Mouse (Mus musculus): ENCODE measurements around the gene Zfp874a. TPM values are rescaled to one million over a fixed set of nuclear protein-coding genes. Genes with fewer than 3 reads are reported as not detected.
"Not testable (repeated sequence)": the region's sequence is repeated elsewhere in the genome, so short reads cannot be mapped to it uniquely, and the experiment has no call there.

Zfp874a gene
- polyA plus RNA-seq, 1 experiment from 2014 or later: 5.2 TPM

DNA sequence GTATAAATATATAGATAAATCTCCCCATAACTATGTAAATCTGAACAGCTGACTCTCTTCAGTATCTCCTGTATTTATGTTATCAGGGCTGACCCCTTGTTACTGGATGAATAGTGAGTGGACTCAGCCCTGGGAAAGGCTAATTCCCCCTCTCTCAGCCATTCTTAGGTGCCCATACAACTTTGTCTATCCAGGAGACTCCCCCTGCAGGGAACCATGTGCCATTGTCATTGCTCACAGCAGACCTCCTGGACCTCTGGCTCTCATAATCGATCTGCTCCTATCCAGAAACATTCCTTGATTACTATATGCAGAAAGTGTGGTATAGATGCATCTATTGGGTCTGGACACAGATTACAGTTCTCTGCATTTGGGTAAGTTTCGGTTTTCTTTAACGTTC lies 34.6 kb downstream of the Zfp874a start:
- no peak overlapping the region for H3K4me2 ChIP-seq (ENCODE audit: low read depth, low read length, severe bottlenecking)
- DNase-seq (ENCODE audit: low spot score) (no peak), ATAC-seq (replicated peaks; ENCODE audit: low FRiP score) (no peak)
- H3K4me1 ChIP-seq (replicated peaks; ENCODE audit: control insufficient read depth, insufficient read depth, low read length): peaks cover 4% of the 10 kb centered on the region; the same call in 1 of the 2 replicates
- no peaks in the 10 kb centered on the region for H3K27me3 ChIP-seq (ENCODE audit: control insufficient read depth, insufficient read depth, low read length)
- no peaks in the 10 kb centered on the region for H3K9me3 ChIP-seq (ENCODE audit: control insufficient read depth, low read length)
- no peak overlapping the region for H3K9ac ChIP-seq (ENCODE audit: low read length)
- WGBS: 88% methylated on average over 3 of the region's 3 CpGs
- H3K4me3 ChIP-seq (ENCODE audit: low read depth, low read length): no peak overlapping the region
- H3K27ac ChIP-seq (ENCODE audit: low read depth, low read length): no peak overlapping the region
- no peaks in the 10 kb centered on the region for H3K36me3 ChIP-seq (ENCODE audit: control insufficient read depth, insufficient read depth, low read length)

GRCm38 (mm10) chr13:67415759-67416158 lies 35.7 kb downstream of the Zfp874a start:
- H3K9ac ChIP-seq (ENCODE audit: low read length): no peak overlapping the region
- peaks cover 2% of the 10 kb centered on the region; the same call in 1 of the 2 replicates for H3K4me1 ChIP-seq (replicated peaks; ENCODE audit: control insufficient read depth, insufficient read depth, low read length)
- no peaks in the 10 kb centered on the region for H3K36me3 ChIP-seq (ENCODE audit: control insufficient read depth, insufficient read depth, low read length)
- 89% methylated on average over 6 of the region's 6 CpGs for WGBS
- H3K27ac ChIP-seq (ENCODE audit: low read depth, low read length): no peak overlapping the region
- no peak for DNase-seq (ENCODE audit: low spot score)
- H3K27me3 ChIP-seq (ENCODE audit: control insufficient read depth, insufficient read depth, low read length): no peaks in the 10 kb centered on the region
- no peaks in the 10 kb centered on the region for H3K9me3 ChIP-seq (ENCODE audit: control insufficient read depth, low read length)
- no peak for ATAC-seq (replicated peaks; ENCODE audit: low FRiP score)
- no peak overlapping the region for H3K4me3 ChIP-seq (ENCODE audit: low read depth, low read length)
- H3K4me2 ChIP-seq (ENCODE audit: low read depth, low read length, severe bottlenecking): no peak overlapping the region

GRCm38 (mm10) chr13:67413634-67414033 lies 37.8 kb downstream of the Zfp874a start:
- H3K4me2 ChIP-seq (ENCODE audit: low read depth, low read length, severe bottlenecking); H3K9me3 ChIP-seq (ENCODE audit: control insufficient read depth, low read length); H3K27me3 ChIP-seq (ENCODE audit: control insufficient read depth, insufficient read depth, low read length); ATAC-seq (replicated peaks; ENCODE audit: low FRiP score); H3K27ac ChIP-seq (ENCODE audit: low read depth, low read length); H3K36me3 ChIP-seq (ENCODE audit: control insufficient read depth, insufficient read depth, low read length); H3K4me3 ChIP-seq (ENCODE audit: low read depth, low read length); H3K4me1 ChIP-seq (replicated peaks; ENCODE audit: control insufficient read depth, insufficient read depth, low read length); H3K9ac ChIP-seq (ENCODE audit: low read length); DNase-seq (ENCODE audit: low spot score): not testable (repeated sequence)
- 85% methylated on average over 3 of the region's 3 CpGs for WGBS

DNA sequence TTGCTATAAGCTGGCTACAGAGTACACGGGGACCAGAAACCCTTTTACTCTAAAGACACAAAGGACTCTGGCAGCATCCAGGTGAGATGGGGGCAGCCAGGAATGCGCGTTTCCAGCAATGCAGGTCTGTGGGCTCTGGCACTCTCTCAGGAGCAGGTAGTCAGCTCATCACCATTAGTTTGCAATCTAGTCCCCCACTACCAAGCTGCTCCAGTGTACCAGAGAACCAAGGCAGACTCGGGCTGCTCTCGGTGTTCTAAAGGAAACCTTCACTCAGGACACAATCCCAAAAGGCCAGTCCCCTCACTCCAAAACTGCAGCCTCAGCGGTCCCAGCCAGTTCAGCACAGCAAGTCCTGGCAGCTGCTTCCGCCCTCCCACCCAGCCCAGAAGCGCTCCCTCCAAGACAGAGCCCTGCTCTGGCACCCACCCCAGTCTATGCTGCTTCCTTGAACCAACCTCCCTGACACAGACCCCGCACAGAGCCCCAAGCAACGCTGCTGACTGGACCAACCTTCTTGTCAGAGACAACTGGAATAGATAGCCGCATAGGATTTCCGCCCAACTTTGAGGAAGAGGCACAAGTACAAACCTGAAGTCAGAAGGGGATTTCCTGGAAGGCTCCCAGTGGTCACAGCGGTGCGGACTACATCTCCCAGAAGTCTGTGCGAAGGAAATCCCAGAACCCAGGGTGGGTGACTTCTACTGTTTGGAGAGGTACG lies 52.1 kb downstream of the Zfp874a start, which contains the start of gene Zfp429:
Gene Zfp429, minus strand, starts transcription at position 637 of the 721 bp plus-strand sequence.
- H3K9me3 ChIP-seq (ENCODE audit: control insufficient read depth, low read length); H3K36me3 ChIP-seq (ENCODE audit: control insufficient read depth, insufficient read depth, low read length); H3K27me3 ChIP-seq (ENCODE audit: control insufficient read depth, insufficient read depth, low read length); H3K4me1 ChIP-seq (replicated peaks; ENCODE audit: control insufficient read depth, insufficient read depth, low read length); H3K27ac ChIP-seq (ENCODE audit: low read depth, low read length): not testable (repeated sequence)
- 4% methylated on average over 14 of the region's 16 CpGs for WGBS
- ATAC-seq (replicated peaks; ENCODE audit: low FRiP score): peak; percentile 97
- Histone ChIP-seq H3K4me3 (ENCODE audit: low read depth, low read length) (peak within 1 kb of the TSS; percentile 54), H3K4me2 (ENCODE audit: low read depth, low read length, severe bottlenecking) (peak within 1 kb of the TSS; percentile 59), H3K9ac (ENCODE audit: low read length) (peak within 1 kb of the TSS; percentile 55)
- peak; percentile 78 for DNase-seq (ENCODE audit: low spot score)

DNA sequence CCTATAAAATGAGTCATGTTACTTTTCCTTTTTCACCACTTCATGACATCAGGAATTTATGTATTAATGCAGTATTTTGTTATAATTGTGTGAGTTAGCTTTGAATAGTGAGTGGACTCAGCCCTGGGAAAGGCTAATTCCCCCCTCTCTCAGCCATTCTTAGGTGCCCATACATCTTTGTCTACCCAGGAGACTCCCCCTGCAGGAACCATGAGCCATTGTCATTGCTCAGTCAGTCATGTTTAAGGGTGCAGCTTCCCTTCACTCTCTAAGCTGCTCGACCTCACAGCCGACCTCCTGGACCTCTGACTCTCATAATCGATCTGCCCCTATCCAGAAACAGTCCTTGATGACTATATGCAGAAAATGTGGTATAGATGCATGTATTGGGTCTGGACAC lies 75.2 kb downstream of the Zfp874a start:
- ATAC-seq (replicated peaks; ENCODE audit: low FRiP score); H3K4me1 ChIP-seq (replicated peaks; ENCODE audit: control insufficient read depth, insufficient read depth, low read length); H3K4me2 ChIP-seq (ENCODE audit: low read depth, low read length, severe bottlenecking); H3K9ac ChIP-seq (ENCODE audit: low read length); H3K27me3 ChIP-seq (ENCODE audit: control insufficient read depth, insufficient read depth, low read length); H3K4me3 ChIP-seq (ENCODE audit: low read depth, low read length); DNase-seq (ENCODE audit: low spot score); H3K9me3 ChIP-seq (ENCODE audit: control insufficient read depth, low read length); H3K27ac ChIP-seq (ENCODE audit: low read depth, low read length); H3K36me3 ChIP-seq (ENCODE audit: control insufficient read depth, insufficient read depth, low read length): not testable (repeated sequence)
- WGBS: 52% methylated on average over 3 of the region's 3 CpGs

DNA sequence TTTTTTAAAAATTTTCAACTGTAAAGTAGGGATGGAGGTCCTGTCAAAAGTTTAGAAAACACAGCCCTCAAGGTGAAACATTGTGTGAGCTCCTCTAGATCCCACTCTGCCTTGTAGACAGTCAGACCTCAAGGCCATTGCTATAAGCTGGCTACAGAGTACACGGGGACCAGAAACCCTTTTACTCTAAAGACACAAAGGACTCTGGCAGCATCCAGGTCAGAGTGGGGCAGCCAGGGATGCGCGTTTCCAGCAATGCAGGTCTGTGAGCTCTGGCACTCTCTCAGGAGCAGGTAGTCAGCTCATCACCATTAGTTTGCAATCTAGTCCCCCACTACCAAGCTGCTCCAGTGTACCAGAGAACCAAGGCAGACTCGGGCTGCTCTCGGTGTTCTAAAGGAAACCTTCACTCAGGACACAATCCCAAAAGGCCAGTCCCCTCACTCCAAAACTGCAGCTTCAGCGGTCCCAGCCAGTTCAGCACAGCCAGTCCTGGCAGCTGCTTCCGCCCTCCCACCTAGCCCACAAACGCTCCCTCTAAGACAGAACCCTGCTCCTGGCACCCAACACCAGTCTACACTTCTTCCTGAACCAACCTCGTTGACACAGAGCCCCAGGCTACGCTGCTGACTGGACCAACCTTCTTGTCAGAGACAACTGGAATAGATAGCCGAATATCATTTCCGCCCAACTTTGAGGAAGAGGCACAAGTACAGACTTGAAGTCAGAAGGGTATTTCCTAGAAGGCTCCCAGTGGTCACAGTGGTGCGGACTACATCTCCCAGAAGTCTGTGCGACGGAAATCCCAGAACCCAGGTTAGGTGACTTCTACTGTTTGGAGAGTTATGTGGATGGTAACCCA lies 76.1 kb downstream of the Zfp874a start, which contains the start of the genes Gm28041 and Zfp456:
Gene Gm28041, minus strand, starts transcription at position 684 of the 862 bp plus-strand sequence.
Gene Zfp456, minus strand, starts transcription at position 761 of the 862 bp plus-strand sequence.
- DNase-seq (ENCODE audit: low spot score): peak; percentile 64
- not testable (repeated sequence) for H3K9me3 ChIP-seq (ENCODE audit: control insufficient read depth, low read length); H3K27ac ChIP-seq (ENCODE audit: low read depth, low read length); H3K36me3 ChIP-seq (ENCODE audit: control insufficient read depth, insufficient read depth, low read length); H3K4me1 ChIP-seq (replicated peaks; ENCODE audit: control insufficient read depth, insufficient read depth, low read length); H3K27me3 ChIP-seq (ENCODE audit: control insufficient read depth, insufficient read depth, low read length)
- ATAC-seq (replicated peaks; ENCODE audit: low FRiP score): peak; percentile 93
- Histone ChIP-seq H3K9ac (ENCODE audit: low read length) (0 out of 2 replicates have a peak within 1 kb of the TSS, but pooled peaks have one; percentile 20), H3K4me2 (ENCODE audit: low read depth, low read length, severe bottlenecking) (peak within 1 kb of the TSS; percentile 49), H3K4me3 (ENCODE audit: low read depth, low read length) (peak within 1 kb of the TSS; percentile 29)
- 20% methylated on average over 13 of the region's 15 CpGs for WGBS

Other genes starting within 250 kb of the Zfp874a start
- 1.5 and 1.9 TPM in 2 replicates for gene Zfp458, start 173.2 kb downstream of the Zfp874a start, polyA plus RNA-seq (2014; fragmentation: Nextera tagmentation; extraction: Ambion mirVana)
- gene Zfp457, start 145.1 kb downstream of the Zfp874a start, polyA plus RNA-seq (2014; fragmentation: Nextera tagmentation; extraction: Ambion mirVana): 0.36 and 0.56 TPM in 2 replicates
- 1.7 and 2.3 TPM in 2 replicates for gene Zfp595, start 119.1 kb downstream of the Zfp874a start, polyA plus RNA-seq (2014; fragmentation: Nextera tagmentation; extraction: Ambion mirVana)
- 1.6 and 2.1 TPM in 2 replicates for gene Gm28044, start 91.1 kb downstream of the Zfp874a start, polyA plus RNA-seq (2014; fragmentation: Nextera tagmentation; extraction: Ambion mirVana)
- 0.95 and 1.1 TPM in 2 replicates for gene Zfp953, start 91.0 kb downstream of the Zfp874a start, polyA plus RNA-seq (2014; fragmentation: Nextera tagmentation; extraction: Ambion mirVana)
- not detected in 2 replicates for gene Gm28041, start 75.9 kb downstream of the Zfp874a start, polyA plus RNA-seq (2014; fragmentation: Nextera tagmentation; extraction: Ambion mirVana)
- 0.79 and 0.81 TPM in 2 replicates for gene Zfp456, start 75.8 kb downstream of the Zfp874a start, polyA plus RNA-seq (2014; fragmentation: Nextera tagmentation; extraction: Ambion mirVana)
- 3.7 and 4.4 TPM in 2 replicates for gene Zfp429, start 51.8 kb downstream of the Zfp874a start, polyA plus RNA-seq (2014; fragmentation: Nextera tagmentation; extraction: Ambion mirVana)
- 0.56 and 0.76 TPM in 2 replicates for gene Zfp459, start 30.2 kb downstream of the Zfp874a start, polyA plus RNA-seq (2014; fragmentation: Nextera tagmentation; extraction: Ambion mirVana)
- 0.79 and 0.84 TPM in 2 replicates for gene Zfp874b, start 32.6 kb upstream of the Zfp874a start, polyA plus RNA-seq (2014; fragmentation: Nextera tagmentation; extraction: Ambion mirVana)
- gene Zfp58, start 48.9 kb upstream of the Zfp874a start, polyA plus RNA-seq (2014; fragmentation: Nextera tagmentation; extraction: Ambion mirVana): 14.3 and 15.3 TPM in 2 replicates
- 0.19 TPM in 1 of 2 replicates, not detected in the other for gene Gm26965, start 74.5 kb upstream of the Zfp874a start, polyA plus RNA-seq (2014; fragmentation: Nextera tagmentation; extraction: Ambion mirVana)
- 27.3 and 29.5 TPM in 2 replicates for gene Zfp87, start 74.6 kb upstream of the Zfp874a start, polyA plus RNA-seq (2014; fragmentation: Nextera tagmentation; extraction: Ambion mirVana)
- gene Zfp748, start 102.2 kb upstream of the Zfp874a start, polyA plus RNA-seq (2014; fragmentation: Nextera tagmentation; extraction: Ambion mirVana): 16.9 and 19.2 TPM in 2 replicates
- 4.1 and 5.5 TPM in 2 replicates for gene Zfp729b, start 158.1 kb upstream of the Zfp874a start, polyA plus RNA-seq (2014; fragmentation: Nextera tagmentation; extraction: Ambion mirVana)
- not detected in 2 replicates for gene Gm49345, start 186.1 kb upstream of the Zfp874a start, polyA plus RNA-seq (2014; fragmentation: Nextera tagmentation; extraction: Ambion mirVana)
- gene Zfp729a, start 186.2 kb upstream of the Zfp874a start, polyA plus RNA-seq (2014; fragmentation: Nextera tagmentation; extraction: Ambion mirVana): 3.4 and 4.5 TPM in 2 replicates
- 12.8 and 13.6 TPM in 2 replicates for gene Zfp738, start 235.4 kb upstream of the Zfp874a start, polyA plus RNA-seq (2014; fragmentation: Nextera tagmentation; extraction: Ambion mirVana)

Data from forebrain, embryonic 11.5 days (tissue).